Mouse (Mus musculus): ENCODE data around the gene Gucy2e. TPM values are rescaled to one million over a fixed set of nuclear protein-coding genes. Genes with fewer than 3 reads are reported as not detected.

Gucy2e gene
- polyA plus RNA-seq (2012; ENCODE audit: insufficient read depth, insufficient read length, missing spikeins): not detected in 2 replicates

GRCm38 (mm10) chr11:69236926-69237260, at the start of gene Gucy2e:
TSS of gene Gucy2e (minus strand) at chr11:69237036.
- Histone ChIP-seq H3K27ac (ENCODE audit: insufficient read depth, low read depth, low read length) (no peak within 1 kb of the TSS), H3K4me3 (ENCODE audit: insufficient read depth, low read length) (peak within 1 kb of the TSS; percentile 41), H3K4me1 (ENCODE audit: control insufficient read depth, insufficient read depth, low read length) (no peaks in the 10 kb centered on the region; the same call in 1 of the 2 replicates)
- TF ChIP-seq POLR2A (IDR thresholded peaks at IDR 0.05; ENCODE audit: borderline replicate concordance, low read depth, low read length) (no peak), CTCF (IDR thresholded peaks at IDR 0.05; ENCODE audit: low read depth, low read length) (no peak)

- TF ChIP-seq CTCF (IDR thresholded peaks at IDR 0.05; ENCODE audit: low read depth, low read length) (no peak), POLR2A (IDR thresholded peaks at IDR 0.05; ENCODE audit: borderline replicate concordance, low read depth, low read length) (no peak)
- H3K4me3 ChIP-seq (ENCODE audit: insufficient read depth, low read length): no peak overlapping the region
- H3K27ac ChIP-seq (ENCODE audit: insufficient read depth, low read depth, low read length): no peak overlapping the region
- peaks cover 8% of the 10 kb centered on the region for H3K4me1 ChIP-seq (ENCODE audit: control insufficient read depth, insufficient read depth, low read length)
These were observed 40.4 kb upstream of the Gucy2e start for GRCm38 (mm10) chr11:69277267-69277666.

GRCm38 (mm10) chr11:69276081-69276480, 39.2 kb upstream of the Gucy2e start:
- no peak for TF ChIP-seq POLR2A (IDR thresholded peaks at IDR 0.05; ENCODE audit: borderline replicate concordance, low read depth, low read length)
- no peak for TF ChIP-seq CTCF (IDR thresholded peaks at IDR 0.05; ENCODE audit: low read depth, low read length)
- no peak overlapping the region for H3K4me3 ChIP-seq (ENCODE audit: insufficient read depth, low read length)
- H3K27ac ChIP-seq (ENCODE audit: insufficient read depth, low read depth, low read length): no peak overlapping the region
- H3K4me1 ChIP-seq (ENCODE audit: control insufficient read depth, insufficient read depth, low read length): peaks cover 8% of the 10 kb centered on the region

GRCm38 (mm10) chr11:69275650-69276049, 38.8 kb upstream of the Gucy2e start:
- H3K4me1 ChIP-seq (ENCODE audit: control insufficient read depth, insufficient read depth, low read length): peaks cover 8% of the 10 kb centered on the region
- no peak overlapping the region for H3K27ac ChIP-seq (ENCODE audit: insufficient read depth, low read depth, low read length)
- H3K4me3 ChIP-seq (ENCODE audit: insufficient read depth, low read length): no peak overlapping the region
- TF ChIP-seq CTCF (IDR thresholded peaks at IDR 0.05; ENCODE audit: low read depth, low read length) (no peak), POLR2A (IDR thresholded peaks at IDR 0.05; ENCODE audit: borderline replicate concordance, low read depth, low read length) (no peak)

- H3K27ac ChIP-seq (ENCODE audit: insufficient read depth, low read depth, low read length): no peak overlapping the region
- no peak overlapping the region for H3K4me3 ChIP-seq (ENCODE audit: insufficient read depth, low read length)
- TF ChIP-seq CTCF (IDR thresholded peaks at IDR 0.05; ENCODE audit: low read depth, low read length) (peak; percentile 53), POLR2A (IDR thresholded peaks at IDR 0.05; ENCODE audit: borderline replicate concordance, low read depth, low read length) (no peak)
- peaks cover 8% of the 10 kb centered on the region for H3K4me1 ChIP-seq (ENCODE audit: control insufficient read depth, insufficient read depth, low read length)
These were observed 35.4 kb upstream of the Gucy2e start for GRCm38 (mm10) chr11:69272122-69272740.

GRCm38 (mm10) chr11:69269575-69269974, 32.7 kb upstream of the Gucy2e start:
- no peak overlapping the region for H3K27ac ChIP-seq (ENCODE audit: insufficient read depth, low read depth, low read length)
- peak; percentile 48 for TF ChIP-seq CTCF (IDR thresholded peaks at IDR 0.05; ENCODE audit: low read depth, low read length)
- no peak for TF ChIP-seq POLR2A (IDR thresholded peaks at IDR 0.05; ENCODE audit: borderline replicate concordance, low read depth, low read length)
- no peak overlapping the region for H3K4me3 ChIP-seq (ENCODE audit: insufficient read depth, low read length)
- H3K4me1 ChIP-seq (ENCODE audit: control insufficient read depth, insufficient read depth, low read length): peaks cover 13% of the 10 kb centered on the region

- no peak overlapping the region for H3K27ac ChIP-seq (ENCODE audit: insufficient read depth, low read depth, low read length)
- peaks cover 13% of the 10 kb centered on the region for H3K4me1 ChIP-seq (ENCODE audit: control insufficient read depth, insufficient read depth, low read length)
- H3K4me3 ChIP-seq (ENCODE audit: insufficient read depth, low read length): no peak overlapping the region
- TF ChIP-seq CTCF (IDR thresholded peaks at IDR 0.05; ENCODE audit: low read depth, low read length) (no peak), POLR2A (IDR thresholded peaks at IDR 0.05; ENCODE audit: borderline replicate concordance, low read depth, low read length) (no peak)
These were observed 31.3 kb upstream of the Gucy2e start for GRCm38 (mm10) chr11:69268100-69268499.

- Histone ChIP-seq H3K27ac (ENCODE audit: insufficient read depth, low read depth, low read length) (no peak overlapping the region), H3K4me3 (ENCODE audit: insufficient read depth, low read length) (no peak overlapping the region), H3K4me1 (ENCODE audit: control insufficient read depth, insufficient read depth, low read length) (peaks cover 13% of the 10 kb centered on the region)
- TF ChIP-seq POLR2A (IDR thresholded peaks at IDR 0.05; ENCODE audit: borderline replicate concordance, low read depth, low read length) (no peak), CTCF (IDR thresholded peaks at IDR 0.05; ENCODE audit: low read depth, low read length) (peak; percentile 21; the same call in 1 of the 2 replicates)
These were observed 30.5 kb upstream of the Gucy2e start for GRCm38 (mm10) chr11:69267341-69267740.

GRCm38 (mm10) chr11:69266253-69266652, 29.4 kb upstream of the Gucy2e start:
- Histone ChIP-seq H3K4me1 (ENCODE audit: control insufficient read depth, insufficient read depth, low read length) (peaks cover 20% of the 10 kb centered on the region), H3K4me3 (ENCODE audit: insufficient read depth, low read length) (peak overlapping the region; percentile 10; the same call in 1 of the 2 replicates), H3K27ac (ENCODE audit: insufficient read depth, low read depth, low read length) (peak overlapping the region; percentile 69)
- TF ChIP-seq POLR2A (IDR thresholded peaks at IDR 0.05; ENCODE audit: borderline replicate concordance, low read depth, low read length) (no peak), CTCF (IDR thresholded peaks at IDR 0.05; ENCODE audit: low read depth, low read length) (no peak)

GRCm38 (mm10) chr11:69265410-69265809, 28.6 kb upstream of the Gucy2e start:
- no peak overlapping the region for H3K4me3 ChIP-seq (ENCODE audit: insufficient read depth, low read length)
- 0 out of 2 replicates have a peak overlapping the region, but pooled peaks have one; percentile 69 for H3K27ac ChIP-seq (ENCODE audit: insufficient read depth, low read depth, low read length)
- H3K4me1 ChIP-seq (ENCODE audit: control insufficient read depth, insufficient read depth, low read length): peaks cover 29% of the 10 kb centered on the region
- no peak for TF ChIP-seq CTCF (IDR thresholded peaks at IDR 0.05; ENCODE audit: low read depth, low read length)
- no peak for TF ChIP-seq POLR2A (IDR thresholded peaks at IDR 0.05; ENCODE audit: borderline replicate concordance, low read depth, low read length)

Data from bone marrow macrophage, adult 2 months (primary cell).